Mouse (Mus musculus) megakaryocyte, embryonic 14.5 days (primary cell): ENCODE measurements around the gene Scgb2b17. TPM values are rescaled to one million over a fixed set of nuclear protein-coding genes. Genes with fewer than 3 reads are reported as not detected.
"Not testable (repeated sequence)": the region's sequence is repeated elsewhere in the genome, so short reads cannot be mapped to it uniquely, and the experiment has no call there.

Experiments used
- H3K27me3 ChIP-seq: replicated peaks from 2 replicates; pipeline ENCODE3; 2012; ENCODE audit warnings: inconsistent platforms
- H3K36me3 ChIP-seq: replicated peaks from 2 replicates; pipeline ENCODE3; 2012; ENCODE audit warnings: low read length, inconsistent platforms, mixed read lengths
- H3K4me1 ChIP-seq: 2 replicates; pipeline ENCODE4 v1.6.1; 2012; ENCODE audit warnings: inconsistent platforms
- H3K4me3 ChIP-seq: replicated peaks from 2 replicates; pipeline ENCODE3; 2012; ENCODE audit warnings: moderate library complexity, mild to moderate bottlenecking, inconsistent platforms
- H3K9me3 ChIP-seq: 2 replicates; pipeline ENCODE4 v1.6.1; 2012; ENCODE audit warnings: inconsistent platforms
- polyA plus RNA-seq: library from polyadenylated mRNA; stranded (reverse); fragments of >175 nt; gene quantifications from 2 replicates; pipeline ENCODE4 v1.2.3, GENCODE M21; 2012; ENCODE audit warnings: low replicate concordance; ENCODE audit not compliant: insufficient read depth

Scgb2b17 gene
- not detected in 2 replicates for polyA plus RNA-seq

- not testable (repeated sequence) for H3K9me3 ChIP-seq, H3K4me3 ChIP-seq, H3K36me3 ChIP-seq, H3K4me1 ChIP-seq, H3K27me3 ChIP-seq
Observed at GRCm38 (mm10) chr7:33056461-33056860, at the start of gene Scgb2b17. Gene Scgb2b17 (minus strand): TSS chr7:33056561.

- not testable (repeated sequence) for H3K4me3 ChIP-seq, H3K27me3 ChIP-seq, H3K9me3 ChIP-seq, H3K4me1 ChIP-seq, H3K36me3 ChIP-seq
Observed at GRCm38 (mm10) chr7:33063149-33063548, 6.8 kb upstream of the Scgb2b17 start, which contains the start of gene Scgb1b17. Gene Scgb1b17 (plus strand): TSS chr7:33063449.

Other genes starting within 250 kb of the Scgb2b17 start
- not detected in 2 replicates for gene Scgb2b15, start 226.9 kb downstream of the Scgb2b17 start, polyA plus RNA-seq
- not detected in 2 replicates for gene Scgb1b15, start 220.0 kb downstream of the Scgb2b17 start, polyA plus RNA-seq
- not detected in 2 replicates for gene Scgb1b17, start 6.9 kb upstream of the Scgb2b17 start, polyA plus RNA-seq
- not detected in 2 replicates for gene Scgb2b18, start 117.3 kb upstream of the Scgb2b17 start, polyA plus RNA-seq
- not detected in 2 replicates for gene Scgb1b18, start 129.0 kb upstream of the Scgb2b17 start, polyA plus RNA-seq
- gene Scgb2b19, start 223.8 kb upstream of the Scgb2b17 start, polyA plus RNA-seq = not detected in 2 replicates
- gene Scgb1b19, start 230.7 kb upstream of the Scgb2b17 start, polyA plus RNA-seq = not detected in 2 replicates